Mouse (Mus musculus) forebrain, embryonic 10.5 days (tissue): ENCODE data around the gene Dennd2d. TPM values are rescaled to one million over a fixed set of nuclear protein-coding genes. Genes with fewer than 3 reads are reported as not detected.

Experiments used
- DNase-seq: peaks from one replicate; pipeline ENCODE4 v3.0.0-alpha.2; 2017; ENCODE audit warnings: low spot score; ENCODE audit errors: extremely low spot score
- H3K27ac ChIP-seq: fragments of 300-500 bp; sonication (generic); 2 replicates; pipeline ENCODE4 v1.5.1; 2016; ENCODE audit warnings: mild to moderate bottlenecking
- H3K27me3 ChIP-seq: fragments of 300-500 bp; sonication (generic); 2 replicates; pipeline ENCODE4 v1.6.1; 2016; ENCODE audit warnings: mild to moderate bottlenecking; ENCODE audit not compliant: poor library complexity, severe bottlenecking
- H3K36me3 ChIP-seq: fragments of 300-500 bp; sonication (generic); replicated peaks from 2 replicates; pipeline ENCODE4 v1.6.1; 2016; ENCODE audit warnings: mild to moderate bottlenecking, moderate library complexity
- H3K4me1 ChIP-seq: fragments of 300-500 bp; sonication (generic); 2 replicates; pipeline ENCODE4 v1.6.1; 2016
- H3K4me3 ChIP-seq: fragments of 300-500 bp; sonication (generic); 2 replicates; pipeline ENCODE4 v1.5.1; 2016; ENCODE audit warnings: mild to moderate bottlenecking, moderate library complexity
- H3K9me3 ChIP-seq: fragments of 300-500 bp; sonication (generic); 2 replicates; pipeline ENCODE4 v1.6.1; 2016; ENCODE audit warnings: mild to moderate bottlenecking, moderate library complexity
- WGBS: fragments of 180-500 bp; shearing (Covaris S2); methylation state at CpG from one replicate; pipeline ENCODE4 v1.1.7; 2016; 5-methylcytosine and 5-hydroxymethylcytosine counted together
- polyA plus RNA-seq: library from polyadenylated mRNA; unstranded; fragments of >200 nt; fragmentation: Nextera tagmentation; extraction: Ambion mirVana; gene quantifications from 2 replicates; pipeline ENCODE4 v1.2.1, GENCODE M21; 2016

The Dennd2d gene
- polyA plus RNA-seq, 1 experiment from 2014 or later, result 1.2 TPM

- peaks cover 10% of the 10 kb centered on the region for H3K4me1 ChIP-seq
- H3K27ac ChIP-seq, result no peak overlapping the region
- H3K36me3 ChIP-seq, result no peaks in the 10 kb centered on the region
- H3K27me3 ChIP-seq, result peaks cover 25% of the 10 kb centered on the region
- 93% methylated on average over 3 of the region's 3 CpGs for WGBS
- DNase-seq, result no peak
- H3K4me3 ChIP-seq, result no peak overlapping the region
- H3K9me3 ChIP-seq, result no peaks in the 10 kb centered on the region
These were observed 2.7 kb downstream of the Dennd2d start for GRCm38 (mm10) chr3:106484861-106485260.

DNA sequence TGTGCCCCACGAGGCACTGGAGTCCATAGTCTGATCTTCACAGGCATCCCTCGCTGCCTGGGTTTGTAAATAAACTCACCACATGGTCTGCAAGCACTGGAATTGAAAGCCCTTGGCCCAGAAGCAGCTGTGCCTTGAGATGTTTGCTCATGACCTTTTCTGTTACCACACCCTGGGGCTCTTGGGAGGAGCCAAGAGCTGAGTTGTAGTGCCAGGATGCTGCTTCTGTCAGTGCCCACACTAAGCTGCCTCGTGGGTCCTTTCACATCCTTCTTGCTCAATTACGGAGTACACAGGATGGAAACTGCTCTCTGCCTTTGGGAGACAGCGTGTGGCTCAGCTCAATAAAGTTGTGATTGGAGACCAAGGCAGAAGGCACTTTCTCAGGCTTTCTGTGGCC lies 3.6 kb downstream of the Dennd2d start:
- no peak overlapping the region for H3K27ac ChIP-seq
- H3K4me3 ChIP-seq, result no peak overlapping the region
- no peak for DNase-seq
- peaks cover 23% of the 10 kb centered on the region for H3K27me3 ChIP-seq
- peaks cover 10% of the 10 kb centered on the region for H3K4me1 ChIP-seq
- 82% methylated on average over 5 of the region's 5 CpGs for WGBS
- no peaks in the 10 kb centered on the region for H3K36me3 ChIP-seq
- H3K9me3 ChIP-seq, result no peaks in the 10 kb centered on the region

GRCm38 (mm10) chr3:106487551-106487950 lies 5.3 kb downstream of the Dennd2d start:
- Histone ChIP-seq H3K27ac (no peak overlapping the region), H3K36me3 (no peaks in the 10 kb centered on the region), H3K9me3 (no peaks in the 10 kb centered on the region), H3K4me3 (no peak overlapping the region), H3K27me3 (peaks cover 7% of the 10 kb centered on the region; the same call in 1 of the 2 replicates), H3K4me1 (peaks cover 4% of the 10 kb centered on the region)
- 88% methylated on average over 2 of the region's 2 CpGs for whole genome bisulfite sequencing
- no peak for DNase-seq

DNA sequence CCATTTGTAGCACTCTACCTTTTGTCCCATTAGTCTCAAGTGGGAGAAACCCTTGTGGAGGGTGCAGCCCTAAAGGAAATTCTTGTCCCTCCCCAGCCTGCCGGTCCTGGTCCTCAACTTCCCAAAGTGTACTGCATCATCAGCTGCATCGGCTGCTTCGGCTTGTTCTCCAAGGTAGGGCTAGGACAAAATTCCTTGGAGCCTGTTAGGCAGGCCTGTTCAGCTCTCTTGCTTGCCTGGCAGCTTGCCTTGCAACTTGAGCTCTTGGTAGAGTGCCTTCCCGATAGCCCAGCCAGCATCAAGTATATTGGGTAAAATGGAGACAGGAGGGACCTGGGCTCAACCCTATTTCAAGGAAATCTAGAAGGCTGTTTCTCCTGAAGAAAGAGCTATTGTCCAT lies 8.0 kb downstream of the Dennd2d start:
- H3K27ac ChIP-seq, result no peak overlapping the region

DNA sequence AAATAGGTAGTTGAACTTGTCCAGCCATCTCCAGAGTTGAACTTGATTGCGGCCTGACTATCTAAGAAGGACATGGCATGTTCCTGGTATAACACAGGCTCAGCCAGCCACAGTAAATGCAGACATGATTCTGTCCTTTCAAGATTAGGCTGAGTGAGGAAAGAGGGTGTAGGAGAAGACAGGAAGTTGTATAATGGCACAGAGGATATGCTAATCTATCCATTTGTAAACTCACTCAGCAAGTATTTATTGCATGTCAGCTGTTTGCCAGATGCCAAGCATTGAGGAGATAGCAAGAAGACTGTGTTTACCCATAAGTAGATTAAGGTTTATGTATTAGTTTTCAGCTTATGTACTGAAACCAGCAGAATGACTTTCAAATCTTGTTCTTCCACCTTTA lies 10.5 kb downstream of the Dennd2d start:
- no peaks in the 10 kb centered on the region for H3K36me3 ChIP-seq
- no peak overlapping the region for H3K4me3 ChIP-seq
- H3K27me3 ChIP-seq, result no peaks in the 10 kb centered on the region
- no peak for DNase-seq
- WGBS, result 97% methylated on average over 1 of the region's 1 CpGs
- H3K27ac ChIP-seq, result no peak overlapping the region
- no peaks in the 10 kb centered on the region for H3K4me1 ChIP-seq
- no peaks in the 10 kb centered on the region for H3K9me3 ChIP-seq

More for the DNA sequence above, 8.0 kb downstream of the Dennd2d start:
- Histone ChIP-seq H3K4me3 (no peak overlapping the region), H3K9me3 (no peaks in the 10 kb centered on the region), H3K36me3 (no peaks in the 10 kb centered on the region), H3K27me3 (no peaks in the 10 kb centered on the region), H3K4me1 (no peaks in the 10 kb centered on the region)
- DNase-seq, result no peak
- 94% methylated on average over 4 of the region's 4 CpGs for WGBS

GRCm38 (mm10) chr3:106493202-106493601 lies 11.0 kb downstream of the Dennd2d start:
- 93% methylated on average over 8 of the region's 8 CpGs for WGBS

DNA sequence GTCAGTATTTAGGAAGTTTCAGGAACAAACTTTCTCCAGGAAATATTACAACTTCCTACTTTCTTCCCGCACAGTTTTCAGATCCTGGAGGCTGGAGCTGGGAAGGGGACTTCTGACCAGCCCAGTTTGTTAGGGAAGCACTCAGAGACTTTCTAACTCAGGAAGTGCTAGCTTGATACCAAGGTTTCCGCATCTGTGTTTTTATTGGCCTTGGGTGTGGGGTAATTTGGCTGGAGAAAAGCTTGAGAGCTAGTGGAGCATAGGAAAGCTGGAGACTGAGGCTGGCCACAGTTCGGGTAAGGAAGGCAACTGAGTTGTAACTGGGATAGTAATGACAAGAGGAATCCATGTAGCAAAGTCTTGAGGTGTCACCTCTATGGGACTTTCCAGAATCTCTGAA lies 11.7 kb downstream of the Dennd2d start:
- no peaks in the 10 kb centered on the region for H3K27me3 ChIP-seq
- no peak overlapping the region for H3K27ac ChIP-seq
- H3K9me3 ChIP-seq, result no peaks in the 10 kb centered on the region
- no peaks in the 10 kb centered on the region for H3K4me1 ChIP-seq
- H3K4me3 ChIP-seq, result no peak overlapping the region
- H3K36me3 ChIP-seq, result 0 out of 2 replicates have a peak, but pooled peaks cover 3% of the 10 kb centered on the region
- WGBS, result 85% methylated on average over 3 of the region's 3 CpGs
- no peak for DNase-seq

More at GRCm38 (mm10) chr3:106493202-106493601, 11.0 kb downstream of the Dennd2d start:
- no peak overlapping the region for H3K4me3 ChIP-seq
- H3K27me3 ChIP-seq, result no peaks in the 10 kb centered on the region
- H3K4me1 ChIP-seq, result no peaks in the 10 kb centered on the region
- DNase-seq, result no peak
- H3K9me3 ChIP-seq, result no peaks in the 10 kb centered on the region
- no peak overlapping the region for H3K27ac ChIP-seq
- no peaks in the 10 kb centered on the region for H3K36me3 ChIP-seq

DNA sequence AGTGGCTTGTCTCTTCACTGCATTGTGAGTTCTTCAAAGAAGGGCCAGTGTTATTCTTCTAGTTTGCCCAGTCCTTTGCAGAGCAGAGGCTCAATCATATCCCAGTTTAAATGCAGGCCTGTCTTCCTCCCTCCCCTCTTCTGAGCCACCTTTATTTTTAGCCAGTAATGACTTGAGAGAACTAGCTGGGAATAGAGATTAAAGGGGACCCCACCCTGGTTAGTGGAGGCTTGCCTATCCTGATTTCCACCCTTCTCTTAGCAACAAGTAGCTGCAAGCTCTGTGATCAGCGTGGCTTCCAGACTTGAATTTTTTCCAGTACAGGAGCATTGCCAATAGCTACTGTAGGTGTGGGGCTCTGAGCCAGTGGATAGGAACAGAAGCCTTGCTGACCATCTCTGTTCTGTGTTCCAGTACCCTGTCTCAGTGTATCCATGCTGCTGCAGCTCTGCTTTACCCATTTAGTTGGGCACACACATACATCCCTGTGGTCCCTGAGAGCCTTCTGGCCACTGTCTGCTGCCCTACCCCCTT lies 12.3 kb downstream of the Dennd2d start:
- 96% methylated on average over 1 of the region's 1 CpGs for WGBS
- H3K4me1 ChIP-seq, result no peaks in the 10 kb centered on the region
- no peaks in the 10 kb centered on the region for H3K27me3 ChIP-seq
- no peak overlapping the region for H3K4me3 ChIP-seq
- no peak for DNase-seq
- H3K27ac ChIP-seq, result no peak overlapping the region
- H3K9me3 ChIP-seq, result no peaks in the 10 kb centered on the region
- H3K36me3 ChIP-seq, result 0 out of 2 replicates have a peak, but pooled peaks cover 4% of the 10 kb centered on the region

DNA sequence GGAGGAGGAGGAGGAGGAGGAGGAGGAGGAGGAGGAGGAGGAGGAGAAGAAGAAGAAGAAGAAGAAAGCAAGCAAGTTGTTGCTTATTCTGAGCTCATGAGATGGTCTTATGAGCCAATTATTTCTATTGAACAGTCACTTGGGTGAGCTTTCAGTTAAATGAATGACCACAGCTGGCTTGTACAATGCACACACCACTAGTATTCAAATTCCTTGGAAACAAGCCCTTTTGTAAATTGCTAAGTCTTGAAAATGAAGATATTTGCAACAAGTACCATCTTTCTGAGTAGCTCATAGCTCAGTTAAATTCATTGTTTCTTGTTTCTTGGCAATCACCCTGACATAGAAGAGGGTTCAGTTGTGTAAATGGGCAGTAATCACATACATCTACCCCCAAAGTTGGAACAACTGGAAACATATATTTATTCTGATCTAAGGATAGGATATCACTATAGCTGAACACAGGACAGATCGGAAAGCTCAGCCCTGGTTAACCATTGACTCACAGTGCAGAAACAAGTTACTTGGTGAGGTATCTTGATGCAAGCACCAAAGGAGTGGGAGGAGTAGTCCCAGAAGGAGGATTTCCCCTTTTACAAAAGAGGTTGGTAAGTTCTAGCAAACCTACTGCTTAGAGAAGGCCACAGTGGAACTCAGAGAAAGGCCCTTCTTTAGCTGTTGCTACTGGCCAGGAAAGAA lies 13.3 kb downstream of the Dennd2d start:
- Histone ChIP-seq H3K9me3 (no peaks in the 10 kb centered on the region), H3K4me1 (no peaks in the 10 kb centered on the region), H3K27me3 (no peaks in the 10 kb centered on the region), H3K4me3 (no peak overlapping the region), H3K27ac (no peak overlapping the region), H3K36me3 (peaks cover 5% of the 10 kb centered on the region; the same call in 1 of the 2 replicates)
- DNase-seq, result no peak
- 91% methylated on average over 1 of the region's 1 CpGs for WGBS

DNA sequence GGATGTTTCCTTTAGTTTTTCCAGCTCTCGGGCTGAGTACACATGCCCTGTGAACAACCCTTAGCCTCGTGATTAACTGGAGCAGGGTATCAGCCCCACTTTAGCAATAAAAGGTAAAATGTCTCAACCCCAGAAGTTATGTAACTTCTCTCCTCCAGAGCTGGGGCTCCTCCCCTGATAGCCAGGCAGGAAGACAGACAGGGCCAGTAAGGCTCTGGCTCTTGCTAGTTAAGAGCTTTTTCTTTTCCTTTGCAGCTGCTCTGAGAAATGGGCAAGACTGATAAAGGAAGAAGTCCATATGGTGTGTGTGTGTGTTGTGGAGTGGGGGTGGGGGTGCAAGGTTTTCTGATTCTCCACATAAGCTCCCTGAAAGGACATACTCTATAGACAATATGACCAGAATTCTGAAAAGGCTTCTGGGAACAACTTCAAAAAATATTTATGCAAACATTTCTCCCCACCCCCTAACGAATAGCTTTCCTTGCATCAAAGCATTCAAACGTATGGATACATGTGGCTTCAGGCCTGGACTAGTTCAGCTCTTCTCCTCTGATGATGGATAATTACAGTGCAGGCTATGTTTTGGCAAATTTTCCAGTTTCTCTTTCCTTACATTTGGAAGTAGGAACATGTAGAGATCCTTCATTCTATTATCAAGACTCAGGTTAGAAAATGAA lies 14.0 kb downstream of the Dennd2d start:
- no peaks in the 10 kb centered on the region for H3K9me3 ChIP-seq
- H3K4me1 ChIP-seq, result no peaks in the 10 kb centered on the region
- peaks cover 12% of the 10 kb centered on the region for H3K36me3 ChIP-seq
- no peak overlapping the region for H3K4me3 ChIP-seq
- no peak for DNase-seq
- H3K27me3 ChIP-seq, result no peaks in the 10 kb centered on the region
- no peak overlapping the region for H3K27ac ChIP-seq
- WGBS, result 83% methylated on average over 4 of the region's 4 CpGs

DNA sequence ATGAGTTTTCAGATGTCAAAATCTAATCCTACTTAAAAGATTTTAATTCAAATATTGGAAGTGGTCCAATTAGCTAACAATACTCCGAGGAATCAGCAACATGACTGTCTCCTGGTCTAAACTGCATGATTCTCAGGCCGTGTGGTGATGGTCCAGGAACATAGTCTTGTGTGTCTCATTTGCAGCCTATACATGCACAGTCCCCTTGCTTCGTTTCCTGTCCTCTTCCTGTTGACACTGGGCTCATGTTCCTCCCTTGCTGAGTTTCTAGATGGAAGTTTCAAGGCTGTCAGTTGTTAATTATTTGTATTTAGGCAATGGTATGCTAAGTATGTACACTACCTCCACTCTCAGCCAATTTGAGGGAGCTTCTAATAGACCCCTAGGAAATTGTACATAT lies 14.8 kb downstream of the Dennd2d start:
- no peak for DNase-seq
- no peak overlapping the region for H3K4me3 ChIP-seq
- no peaks in the 10 kb centered on the region for H3K9me3 ChIP-seq
- 79% methylated on average over 3 of the region's 3 CpGs for WGBS
- H3K4me1 ChIP-seq, result no peaks in the 10 kb centered on the region
- H3K27ac ChIP-seq, result no peak overlapping the region
- peaks cover 20% of the 10 kb centered on the region for H3K36me3 ChIP-seq
- no peaks in the 10 kb centered on the region for H3K27me3 ChIP-seq

DNA sequence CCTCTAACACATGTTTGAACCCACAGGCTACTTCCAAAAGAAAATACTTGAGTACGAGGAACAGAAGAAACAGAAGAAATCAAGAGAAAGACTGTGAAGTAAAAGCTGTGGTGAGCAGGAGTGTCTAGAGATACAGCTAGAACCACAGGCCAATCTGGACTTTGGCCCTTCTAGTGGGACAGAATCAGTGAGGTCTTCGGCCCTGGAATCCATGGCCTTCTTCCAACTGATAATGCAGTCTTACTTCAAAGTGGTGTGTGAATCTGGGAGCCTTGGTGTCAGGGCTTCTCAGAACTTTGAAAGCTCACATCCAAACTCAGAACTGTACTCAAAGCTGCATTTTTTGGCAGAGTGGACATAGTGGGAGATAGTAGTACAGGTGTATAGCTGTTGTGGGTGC lies 18.3 kb downstream of the Dennd2d start:
- Histone ChIP-seq H3K27me3 (no peaks in the 10 kb centered on the region), H3K27ac (no peak overlapping the region), H3K4me1 (no peaks in the 10 kb centered on the region), H3K9me3 (no peaks in the 10 kb centered on the region), H3K36me3 (peaks cover 46% of the 10 kb centered on the region), H3K4me3 (no peak overlapping the region)
- 86% methylated on average over 2 of the region's 2 CpGs for WGBS
- DNase-seq, result no peak

- H3K9me3 ChIP-seq, result no peaks in the 10 kb centered on the region
- H3K4me3 ChIP-seq, result no peak overlapping the region
- H3K27ac ChIP-seq, result no peak overlapping the region
- H3K36me3 ChIP-seq, result peaks cover 46% of the 10 kb centered on the region
- no peak for DNase-seq
- no peaks in the 10 kb centered on the region for H3K27me3 ChIP-seq
- H3K4me1 ChIP-seq, result no peaks in the 10 kb centered on the region
- WGBS, result 91% methylated on average over 2 of the region's 2 CpGs
These were observed 20.7 kb downstream of the Dennd2d start for GRCm38 (mm10) chr3:106502892-106503291.
